Mouse (Mus musculus) liver, postnatal 0 days (tissue): ENCODE measurements around the gene 1700034J05Rik.

ENCODE experiments used
- CTCF ChIP-seq: sonication (generic); IDR thresholded peaks from 2 replicates; pipeline ENCODE4 v1.5.1; 2016; ENCODE audit warnings: antibody characterized with exemption, low read depth
- EP300 ChIP-seq: IDR thresholded peaks from 2 replicates; pipeline ENCODE4 v1.6.1; 2016; ENCODE audit warnings: antibody characterized with exemption, low read depth, mild to moderate bottlenecking

DNA sequence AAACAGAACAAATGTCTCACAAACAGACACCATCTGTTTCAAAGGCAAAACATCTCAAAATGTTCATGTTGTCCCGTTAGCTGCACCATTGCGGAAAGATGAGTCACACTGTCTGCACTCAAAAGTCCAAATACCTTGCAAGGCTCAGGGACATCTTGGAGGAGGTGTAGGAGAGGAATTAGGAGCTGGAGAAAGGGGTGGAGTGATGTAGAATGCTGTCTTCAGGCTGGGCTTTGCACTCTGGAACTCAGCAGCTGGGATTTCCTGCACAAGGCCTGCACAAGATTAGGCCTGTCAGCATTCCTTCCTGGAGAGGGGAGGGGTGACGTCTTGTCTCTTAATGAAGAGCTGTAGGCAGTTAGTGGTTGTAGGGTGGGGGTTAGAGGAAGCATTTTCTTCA is 30.3 kb upstream of the 1700034J05Rik start:
- TF ChIP-seq EP300 (no peak), CTCF (no peak)
